Mouse (Mus musculus) embryonic facial prominence, embryonic 12.5 days (tissue): ENCODE results near the gene Fam19a2. TPM values are rescaled to one million over a fixed set of nuclear protein-coding genes. Genes with fewer than 3 reads are reported as not detected.

ENCODE experiments used
- ATAC-seq: fragments of 200-750 bp; cut with Nextera tagmentation; 2 replicates; pipeline ENCODE4 v1.8.0; 2017; ENCODE audit not compliant: insufficient number of reproducible peaks, insufficient read depth, low FRiP score, low TSS enrichment
- H3K27ac ChIP-seq: fragments of 300-500 bp; sonication (generic); 2 replicates; pipeline ENCODE4 v1.5.1; 2016; ENCODE audit warnings: mild to moderate bottlenecking
- H3K27me3 ChIP-seq: fragments of 300-500 bp; sonication (generic); 2 replicates; pipeline ENCODE4 v1.6.1; 2016; ENCODE audit warnings: mild to moderate bottlenecking, moderate library complexity
- H3K36me3 ChIP-seq: fragments of 300-500 bp; sonication (generic); 2 replicates; pipeline ENCODE4 v1.6.1; 2016; ENCODE audit warnings: mild to moderate bottlenecking
- H3K4me1 ChIP-seq: fragments of 300-500 bp; sonication (generic); 2 replicates; pipeline ENCODE4 v1.6.1; 2016
- H3K4me2 ChIP-seq: fragments of 300-500 bp; sonication (generic); replicated peaks from 2 replicates; pipeline ENCODE4 v1.6.1; 2016; ENCODE audit warnings: mild to moderate bottlenecking, moderate library complexity
- H3K4me3 ChIP-seq: fragments of 300-500 bp; sonication (generic); 2 replicates; pipeline ENCODE4 v1.5.1; 2016; ENCODE audit warnings: mild to moderate bottlenecking
- H3K9ac ChIP-seq: fragments of 300-500 bp; sonication (generic); 2 replicates; pipeline ENCODE4 v1.6.1; 2016; ENCODE audit warnings: mild to moderate bottlenecking, moderate library complexity
- H3K9me3 ChIP-seq: fragments of 300-500 bp; sonication (generic); 2 replicates; pipeline ENCODE4 v1.6.1; 2016; ENCODE audit warnings: mild to moderate bottlenecking, moderate library complexity
- WGBS: fragments of 180-500 bp; shearing (Covaris S2); methylation state at CpG from one replicate; pipeline ENCODE4 v1.1.7; 2016; 5-methylcytosine and 5-hydroxymethylcytosine counted together
- polyA plus RNA-seq: library from polyadenylated mRNA; unstranded; fragments of >200 nt; fragmentation: Nextera tagmentation; extraction: Ambion mirVana; gene quantifications from 2 replicates; pipeline ENCODE4 v1.2.1, GENCODE M21; 2016

Fam19a2 gene
- polyA plus RNA-seq, 1 experiment from 2014 or later, result 11.0 TPM

DNA sequence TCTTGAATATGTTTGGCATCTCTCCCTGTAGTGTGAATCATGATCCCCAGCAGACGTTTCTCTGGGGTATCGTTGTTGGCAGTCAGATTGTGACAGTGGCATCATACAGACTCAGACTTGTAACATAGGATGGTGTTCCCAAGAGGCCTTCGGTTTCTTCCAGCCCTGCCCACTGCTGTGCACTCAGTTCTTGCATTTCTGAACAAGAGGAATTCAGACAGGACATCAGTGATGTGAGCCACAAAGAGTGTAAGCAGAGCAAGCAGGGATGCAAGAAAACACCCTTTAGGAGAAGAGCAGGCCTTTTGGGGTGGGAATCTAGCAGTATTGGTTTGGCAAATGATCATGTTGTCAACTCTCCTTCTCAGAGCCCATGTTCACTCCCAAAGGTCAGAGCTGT, 489.0 kb downstream of the Fam19a2 start:
- Histone ChIP-seq H3K36me3 (no peaks in the 10 kb centered on the region), H3K4me1 (no peaks in the 10 kb centered on the region), H3K27me3 (no peaks in the 10 kb centered on the region), H3K9me3 (no peaks in the 10 kb centered on the region), H3K4me2 (no peak overlapping the region), H3K4me3 (no peak overlapping the region), H3K27ac (no peak overlapping the region), H3K9ac (no peak overlapping the region)
- 71% methylated on average over 3 of the region's 3 CpGs for WGBS
- ATAC-seq, result no peak

DNA sequence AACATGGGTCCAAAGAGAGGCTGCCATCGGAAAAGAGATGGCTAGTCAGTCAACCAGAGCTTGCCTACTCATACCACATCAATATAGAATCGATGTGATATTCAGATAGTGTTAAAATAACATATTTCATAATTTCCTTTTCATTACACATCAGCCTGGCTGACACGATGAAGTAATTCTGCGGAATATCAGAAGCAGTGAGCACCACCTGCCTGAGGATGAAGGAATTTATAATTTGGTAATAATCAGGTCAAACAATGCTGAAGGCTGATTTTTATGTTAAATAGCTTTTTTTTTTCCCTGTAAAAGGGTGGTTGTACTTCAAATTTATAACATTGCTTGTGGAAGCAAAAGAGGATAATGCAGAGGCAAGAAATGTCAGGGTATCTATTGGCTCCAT, 490.2 kb downstream of the Fam19a2 start:
- no peaks in the 10 kb centered on the region for H3K36me3 ChIP-seq
- WGBS, result 83% methylated on average over 4 of the region's 4 CpGs
- H3K27ac ChIP-seq, result no peak overlapping the region
- no peaks in the 10 kb centered on the region for H3K9me3 ChIP-seq
- no peak for ATAC-seq
- H3K4me1 ChIP-seq, result no peaks in the 10 kb centered on the region
- no peak overlapping the region for H3K4me2 ChIP-seq
- no peak overlapping the region for H3K9ac ChIP-seq
- no peaks in the 10 kb centered on the region for H3K27me3 ChIP-seq
- H3K4me3 ChIP-seq, result no peak overlapping the region

DNA sequence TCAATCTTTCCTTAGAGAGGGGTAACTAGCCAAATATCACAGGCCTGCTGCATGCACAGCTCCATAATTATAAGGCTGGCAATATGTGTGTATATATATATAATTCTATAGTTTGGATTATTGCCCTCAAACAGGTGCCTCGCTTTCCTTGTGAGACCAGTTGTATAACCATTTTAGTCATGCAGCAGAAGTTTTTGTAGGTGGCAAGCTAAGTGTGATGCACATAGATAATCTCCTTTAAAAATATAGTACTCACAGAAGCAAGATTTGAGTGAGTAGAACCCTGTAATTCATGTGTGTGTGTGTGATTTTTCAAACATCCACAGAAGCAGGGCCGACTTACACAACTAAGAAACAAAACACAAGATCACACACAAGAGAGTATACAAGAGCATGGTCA, 525.6 kb downstream of the Fam19a2 start:
- no peaks in the 10 kb centered on the region for H3K9me3 ChIP-seq
- H3K27me3 ChIP-seq, result no peaks in the 10 kb centered on the region
- ATAC-seq, result no peak
- H3K36me3 ChIP-seq, result no peaks in the 10 kb centered on the region
- H3K4me1 ChIP-seq, result no peaks in the 10 kb centered on the region
- H3K4me2 ChIP-seq, result no peak overlapping the region
- H3K27ac ChIP-seq, result no peak overlapping the region
- WGBS, result 89% methylated on average over 2 of the region's 2 CpGs
- no peak overlapping the region for H3K9ac ChIP-seq
- no peak overlapping the region for H3K4me3 ChIP-seq

Other genes with a start within 250 kb of the Fam19a2 start
- gene Mon2, start 187.5 kb upstream of the Fam19a2 start, polyA plus RNA-seq, result 44.9 and 47.4 TPM in 2 replicates
- 68.9 and 73.5 TPM in 2 replicates for gene Usp15, start 67.0 kb upstream of the Fam19a2 start, polyA plus RNA-seq